Mouse (Mus musculus): ENCODE results near the gene Mettl7b.

Gene Mettl7b

GRCm38 (mm10) chr10:128947496-128947895 is 13.3 kb downstream of the Mettl7b start:
- in situ Hi-C loops (cut with MboI): no loop called here

GRCm38 (mm10) chr10:128945675-128946074 is 15.1 kb downstream of the Mettl7b start:
- in situ Hi-C loops (cut with MboI): no loop called here

GRCm38 (mm10) chr10:128940475-128941061 is 20.2 kb downstream of the Mettl7b start:
- in situ Hi-C loops (cut with MboI): no loop called here

GRCm38 (mm10) chr10:128938974-128939373 is 21.8 kb downstream of the Mettl7b start:
- in situ Hi-C loops (cut with MboI): no loop called here

GRCm38 (mm10) chr10:128938457-128938856 is 22.3 kb downstream of the Mettl7b start:
- in situ Hi-C loops (cut with MboI): no loop called here

- in situ Hi-C loops (cut with MboI): no loop called here
Observed at GRCm38 (mm10) chr10:128937756-128938390, 22.9 kb downstream of the Mettl7b start.

GRCm38 (mm10) chr10:128935826-128936440 is 24.9 kb downstream of the Mettl7b start:
- in situ Hi-C loops (cut with MboI): no loop called here

GRCm38 (mm10) chr10:128934997-128935787 is 25.6 kb downstream of the Mettl7b start:
- in situ Hi-C loops (cut with MboI): no loop called here

GRCm38 (mm10) chr10:128933976-128934721 is 26.6 kb downstream of the Mettl7b start:
- in situ Hi-C loops (cut with MboI): no loop called here

- in situ Hi-C loops (cut with MboI): no loop called here
Observed at GRCm38 (mm10) chr10:128933574-128933973, 27.2 kb downstream of the Mettl7b start, which contains the start of gene Itga7. TSS of gene Itga7 (plus strand) at chr10:128933818.

GRCm38 (mm10) chr10:128931441-128931840 is 29.3 kb downstream of the Mettl7b start:
- in situ Hi-C loops (cut with MboI): no loop called here

GRCm38 (mm10) chr10:128929638-128930378 is 31.0 kb downstream of the Mettl7b start:
- in situ Hi-C loops (cut with MboI): no loop called here

- in situ Hi-C loops (cut with MboI): no loop called here
Observed at GRCm38 (mm10) chr10:128928356-128928755, 32.4 kb downstream of the Mettl7b start.

- in situ Hi-C loops (cut with MboI): no loop called here
Observed at GRCm38 (mm10) chr10:128923935-128924334, 36.9 kb downstream of the Mettl7b start, which contains the start of gene Bloc1s1. TSS of gene Bloc1s1 (minus strand) at chr10:128924035.

- in situ Hi-C loops (cut with MboI): no loop called here
Observed at GRCm38 (mm10) chr10:128923013-128923691, 37.6 kb downstream of the Mettl7b start.

- in situ Hi-C loops (cut with MboI): no loop called here
Observed at GRCm38 (mm10) chr10:128922822-128923012, 38.1 kb downstream of the Mettl7b start, which contains the start of gene Rdh5. TSS of gene Rdh5 (minus strand) at chr10:128922888.

- in situ Hi-C loops (cut with MboI): no loop called here
Observed at GRCm38 (mm10) chr10:128921883-128922821, 38.6 kb downstream of the Mettl7b start.

GRCm38 (mm10) chr10:128921251-128921650 is 39.5 kb downstream of the Mettl7b start:
- in situ Hi-C loops (cut with MboI): no loop called here

- in situ Hi-C loops (cut with MboI): no loop called here
Observed at GRCm38 (mm10) chr10:128920736-128921161, 40.0 kb downstream of the Mettl7b start.

All from mature B cell (primary cell).